Mouse (Mus musculus): ENCODE results near the gene Efcab3. TPM values are rescaled to one million over a fixed set of nuclear protein-coding genes. Genes with fewer than 3 reads are reported as not detected.

Efcab3 gene
- polyA plus RNA-seq, 1 experiment = 1.5 TPM

DNA sequence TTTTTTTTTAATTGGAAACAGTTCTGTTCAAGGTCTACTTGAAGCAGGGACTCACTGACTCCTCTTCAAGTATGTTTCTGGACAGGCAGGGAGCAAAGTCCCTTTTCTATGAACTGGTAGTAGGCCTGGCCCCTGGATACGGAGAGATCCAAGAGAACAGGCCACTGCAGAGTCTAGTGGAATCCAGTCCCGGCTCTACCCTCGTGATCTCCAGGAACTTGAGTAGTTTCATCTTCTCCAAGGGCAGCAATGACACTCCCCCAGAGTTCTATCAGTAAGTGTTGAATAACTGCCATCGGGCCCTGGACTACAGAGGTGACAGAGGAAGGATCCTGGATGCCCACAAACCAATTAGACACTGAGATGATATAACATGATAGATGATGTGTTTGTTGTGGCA lies 92.5 kb downstream of the Efcab3 start:
- TF ChIP-seq POLR2A (IDR thresholded peaks at IDR 0.05; ENCODE audit: extremely low read depth, insufficient read depth, low read length) (no peak), CTCF (IDR thresholded peaks at IDR 0.05; ENCODE audit: extremely low read depth, insufficient read depth, low read length) (no peak)
- H3K4me3 ChIP-seq (ENCODE audit: insufficient read depth, low read length) = no peak overlapping the region

GRCm38 (mm10) chr11:105156748-105157267 lies 93.4 kb downstream of the Efcab3 start:
- H3K4me1 ChIP-seq (ENCODE audit: control insufficient read depth, insufficient read depth, low read length) = no peaks in the 10 kb centered on the region
- H3K27ac ChIP-seq (ENCODE audit: insufficient read depth, low read length) = no peak overlapping the region
- TF ChIP-seq CTCF (IDR thresholded peaks at IDR 0.05; ENCODE audit: extremely low read depth, insufficient read depth, low read length) (no peak), POLR2A (IDR thresholded peaks at IDR 0.05; ENCODE audit: extremely low read depth, insufficient read depth, low read length) (no peak)
- no peak overlapping the region for H3K4me3 ChIP-seq (ENCODE audit: insufficient read depth, low read length)

More for the DNA sequence above, 92.5 kb downstream of the Efcab3 start:
- Histone ChIP-seq H3K4me1 (ENCODE audit: control insufficient read depth, insufficient read depth, low read length) (no peaks in the 10 kb centered on the region), H3K27ac (ENCODE audit: insufficient read depth, low read length) (no peak overlapping the region)

DNA sequence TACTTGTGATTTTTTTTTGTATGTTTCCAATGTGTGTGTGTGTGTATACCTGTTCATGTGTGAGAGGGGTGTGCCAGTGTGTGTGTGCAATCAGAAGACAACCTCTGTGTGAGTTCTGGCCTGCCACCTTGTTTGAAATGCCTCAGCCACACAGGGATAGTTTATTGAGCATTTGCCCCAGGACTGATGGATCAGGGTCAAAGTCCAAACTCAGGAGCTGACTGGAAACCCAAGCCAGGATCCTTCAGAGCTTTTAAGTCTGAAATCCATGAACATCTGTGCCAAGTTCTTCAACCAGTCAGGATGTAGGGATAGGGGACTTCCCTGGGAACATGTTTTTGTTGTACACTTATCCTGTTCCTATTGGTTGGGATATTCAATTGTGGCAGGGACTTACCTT lies 94.7 kb downstream of the Efcab3 start:
- no peaks in the 10 kb centered on the region for H3K4me1 ChIP-seq (ENCODE audit: control insufficient read depth, insufficient read depth, low read length)
- H3K4me3 ChIP-seq (ENCODE audit: insufficient read depth, low read length) = no peak overlapping the region
- TF ChIP-seq CTCF (IDR thresholded peaks at IDR 0.05; ENCODE audit: extremely low read depth, insufficient read depth, low read length) (no peak), POLR2A (IDR thresholded peaks at IDR 0.05; ENCODE audit: extremely low read depth, insufficient read depth, low read length) (no peak)
- no peak overlapping the region for H3K27ac ChIP-seq (ENCODE audit: insufficient read depth, low read length)

DNA sequence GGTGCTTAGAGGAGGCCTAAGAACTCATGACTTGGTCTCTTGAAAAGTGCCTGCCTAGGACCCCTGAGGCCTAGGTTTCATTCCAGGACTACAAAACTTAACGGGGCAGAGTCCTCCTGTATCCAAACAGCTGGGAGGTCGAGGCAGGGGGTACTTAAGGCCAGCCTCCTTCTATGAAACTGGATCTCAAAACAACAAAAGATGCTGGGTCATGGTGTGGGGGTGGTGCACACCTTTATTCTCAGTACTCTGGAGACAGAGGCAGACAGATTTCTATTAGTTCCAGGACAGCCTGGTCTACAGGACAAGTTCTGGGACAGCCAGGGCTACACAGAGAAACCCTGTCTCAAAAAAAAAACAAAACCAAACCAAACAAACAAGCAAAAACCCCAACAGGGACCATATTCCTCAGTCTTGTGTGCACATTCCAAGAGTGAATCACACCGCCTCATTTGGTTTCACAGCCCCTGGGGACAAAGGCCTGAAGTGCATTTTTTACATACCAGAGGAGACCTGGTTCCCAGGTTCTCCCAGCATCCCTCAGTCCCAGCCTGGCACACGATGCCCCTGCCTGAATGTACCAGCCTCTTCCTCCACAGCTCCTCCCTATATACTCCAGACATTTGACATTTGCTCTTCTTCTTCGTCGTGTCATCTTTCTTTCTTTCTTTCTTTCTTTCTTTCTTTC lies 96.4 kb downstream of the Efcab3 start:
- Histone ChIP-seq H3K4me1 (ENCODE audit: control insufficient read depth, insufficient read depth, low read length) (no peaks in the 10 kb centered on the region), H3K27ac (ENCODE audit: insufficient read depth, low read length) (no peak overlapping the region), H3K4me3 (ENCODE audit: insufficient read depth, low read length) (no peak overlapping the region)
- TF ChIP-seq POLR2A (IDR thresholded peaks at IDR 0.05; ENCODE audit: extremely low read depth, insufficient read depth, low read length) = no peak
- TF ChIP-seq CTCF (IDR thresholded peaks at IDR 0.05; ENCODE audit: extremely low read depth, insufficient read depth, low read length) = no peak

- Histone ChIP-seq H3K4me1 (ENCODE audit: control insufficient read depth, insufficient read depth, low read length) (no peaks in the 10 kb centered on the region), H3K27ac (ENCODE audit: insufficient read depth, low read length) (no peak overlapping the region), H3K4me3 (ENCODE audit: insufficient read depth, low read length) (no peak overlapping the region)
- TF ChIP-seq CTCF (IDR thresholded peaks at IDR 0.05; ENCODE audit: extremely low read depth, insufficient read depth, low read length) = no peak
- TF ChIP-seq POLR2A (IDR thresholded peaks at IDR 0.05; ENCODE audit: extremely low read depth, insufficient read depth, low read length) = no peak
Observed at GRCm38 (mm10) chr11:105161411-105161810, 98.0 kb downstream of the Efcab3 start.

DNA sequence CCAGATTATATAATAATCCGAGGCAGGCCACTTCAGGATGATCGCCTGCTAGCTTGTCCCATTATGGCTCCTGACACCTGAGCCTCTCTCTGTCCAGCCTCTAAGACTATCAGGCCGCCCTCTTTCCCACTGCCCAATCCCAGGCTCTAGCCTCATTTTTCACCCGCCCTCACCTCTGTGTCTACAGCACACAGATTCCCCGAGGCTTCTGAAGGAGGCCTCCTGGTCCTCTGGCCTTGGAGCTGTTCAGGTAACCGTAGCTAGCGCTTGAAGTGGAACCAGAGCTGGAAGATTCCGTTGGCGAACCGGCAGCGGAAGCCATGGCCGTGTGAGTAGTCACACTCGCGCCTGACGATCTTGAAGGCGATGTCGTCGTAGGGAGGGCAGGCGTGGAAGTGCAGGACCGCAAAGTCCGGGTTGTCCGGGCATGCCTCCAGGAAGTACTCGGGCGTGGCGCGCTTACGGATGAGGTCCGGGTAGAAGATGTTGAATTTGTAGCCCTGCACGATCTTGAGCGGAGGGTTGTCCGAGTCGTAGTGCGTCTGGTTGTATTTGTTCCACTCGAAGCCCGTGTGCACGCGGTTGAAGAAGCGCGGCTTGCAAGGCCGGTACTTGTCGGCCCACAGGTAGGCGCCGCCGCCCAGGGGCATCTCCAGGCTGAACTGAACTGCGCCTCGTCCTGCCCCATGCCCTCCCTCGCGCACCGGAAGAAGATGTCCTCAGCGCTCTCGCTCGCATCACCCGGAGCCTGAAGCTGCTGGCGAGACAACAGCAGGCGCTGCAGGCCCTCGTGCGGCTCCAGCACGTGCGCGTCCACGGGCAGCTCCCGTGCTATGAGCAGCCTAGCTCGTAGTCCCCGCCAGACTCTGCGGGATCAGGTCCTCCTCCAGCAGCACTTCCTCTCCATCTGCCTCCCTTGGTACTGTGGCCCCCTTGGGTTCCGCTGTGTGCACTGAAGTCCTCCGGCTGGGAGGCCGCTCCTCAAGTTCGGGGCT lies 101.4 kb downstream of the Efcab3 start:
- H3K27ac ChIP-seq (ENCODE audit: insufficient read depth, low read length) = no peak overlapping the region
- H3K4me1 ChIP-seq (ENCODE audit: control insufficient read depth, insufficient read depth, low read length) = no peaks in the 10 kb centered on the region
- no peak for TF ChIP-seq CTCF (IDR thresholded peaks at IDR 0.05; ENCODE audit: extremely low read depth, insufficient read depth, low read length)
- no peak for TF ChIP-seq POLR2A (IDR thresholded peaks at IDR 0.05; ENCODE audit: extremely low read depth, insufficient read depth, low read length)
- H3K4me3 ChIP-seq (ENCODE audit: insufficient read depth, low read length) = no peak overlapping the region

- no peak for TF ChIP-seq CTCF (IDR thresholded peaks at IDR 0.05; ENCODE audit: extremely low read depth, insufficient read depth, low read length)
- TF ChIP-seq POLR2A (IDR thresholded peaks at IDR 0.05; ENCODE audit: extremely low read depth, insufficient read depth, low read length) = no peak
- no peak overlapping the region for H3K4me3 ChIP-seq (ENCODE audit: insufficient read depth, low read length)
- H3K27ac ChIP-seq (ENCODE audit: insufficient read depth, low read length) = no peak overlapping the region
- no peaks in the 10 kb centered on the region for H3K4me1 ChIP-seq (ENCODE audit: control insufficient read depth, insufficient read depth, low read length)
Observed at GRCm38 (mm10) chr11:105166780-105167179, 103.4 kb downstream of the Efcab3 start.

Other genes starting within 250 kb of the Efcab3 start
- 27.1 and 27.3 TPM in 2 replicates for gene Mettl2, start 62.8 kb downstream of the Efcab3 start, polyA plus RNA-seq (2012; rRNA removed)
- gene Gm10842, start 83.3 kb downstream of the Efcab3 start, polyA plus RNA-seq (2012; rRNA removed) = not detected in 2 replicates
- gene Tlk2, start 115.2 kb downstream of the Efcab3 start, polyA plus RNA-seq (2012; rRNA removed) = 36.3 and 36.7 TPM in 2 replicates
- 4.8 and 6.0 TPM in 2 replicates for gene Mrc2, start 229.1 kb downstream of the Efcab3 start, polyA plus RNA-seq (2012; rRNA removed)

Measured in cortical plate, adult 2 months (tissue).